Mouse (Mus musculus): ENCODE results near the gene Cped1. TPM values are rescaled to one million over a fixed set of nuclear protein-coding genes. Genes with fewer than 3 reads are reported as not detected.

The Cped1 gene
- polyA plus RNA-seq, 1 experiment from 2014 or later, result 0.60 TPM

GRCm38 (mm10) chr6:22288737-22289460, 303.2 kb downstream of the Cped1 start:
- under 1% methylated on average over 38 of the region's 38 CpGs for WGBS
- Histone ChIP-seq H3K27me3 (ENCODE audit: control insufficient read depth, insufficient read depth, low read length) (peaks cover 41% of the 10 kb centered on the region), H3K9me3 (ENCODE audit: control insufficient read depth, low read length) (no peaks in the 10 kb centered on the region), H3K4me2 (ENCODE audit: low read depth, low read length) (peak overlapping the region; percentile 58), H3K4me1 (ENCODE audit: control insufficient read depth, insufficient read depth, low read length) (peaks cover 10% of the 10 kb centered on the region; the same call in 1 of the 2 replicates), H3K9ac (replicated peaks; ENCODE audit: low read depth, low read length) (no peak overlapping the region), H3K36me3 (ENCODE audit: control insufficient read depth, insufficient read depth, low read length) (no peaks in the 10 kb centered on the region), H3K27ac (ENCODE audit: low read depth, low read length) (no peak overlapping the region), H3K4me3 (ENCODE audit: low read depth, low read length) (peak overlapping the region; percentile 33)
- ATAC-seq (ENCODE audit: low read depth), result peak; percentile 86

DNA sequence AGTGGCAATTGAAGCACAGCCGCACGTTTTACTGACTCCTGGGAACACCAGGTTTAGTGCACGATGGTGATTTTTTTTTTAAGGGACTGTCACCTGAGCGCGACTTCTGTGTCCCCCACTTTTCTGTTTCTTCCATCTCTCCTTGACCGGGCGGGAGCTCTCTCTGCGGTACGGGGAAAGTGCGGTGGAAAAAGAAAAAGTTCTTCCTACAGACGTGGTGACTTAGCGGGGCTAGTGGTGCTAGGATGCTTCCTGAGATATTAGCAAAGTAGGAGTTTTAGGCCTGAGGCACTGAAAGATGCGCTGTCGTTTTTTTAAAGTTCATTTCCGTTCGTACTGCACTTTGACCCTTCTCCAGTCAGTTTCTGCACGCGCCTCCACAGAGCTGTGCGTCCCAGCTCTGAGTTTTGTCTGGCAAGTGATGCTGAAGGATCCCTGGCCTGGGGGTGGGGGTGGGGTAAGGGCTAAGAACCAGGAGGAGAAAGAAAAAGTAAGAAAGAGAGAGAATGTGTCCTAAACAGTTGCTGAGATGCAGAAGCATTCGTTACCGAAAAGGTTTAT, 303.8 kb downstream of the Cped1 start:
- Histone ChIP-seq H3K36me3 (ENCODE audit: control insufficient read depth, insufficient read depth, low read length) (no peaks in the 10 kb centered on the region), H3K27me3 (ENCODE audit: control insufficient read depth, insufficient read depth, low read length) (peaks cover 44% of the 10 kb centered on the region), H3K9me3 (ENCODE audit: control insufficient read depth, low read length) (no peaks in the 10 kb centered on the region), H3K4me2 (ENCODE audit: low read depth, low read length) (peak overlapping the region; percentile 58), H3K27ac (ENCODE audit: low read depth, low read length) (no peak overlapping the region), H3K4me1 (ENCODE audit: control insufficient read depth, insufficient read depth, low read length) (peaks cover 10% of the 10 kb centered on the region; the same call in 1 of the 2 replicates), H3K4me3 (ENCODE audit: low read depth, low read length) (peak overlapping the region; percentile 33; the same call in 1 of the 2 replicates), H3K9ac (replicated peaks; ENCODE audit: low read depth, low read length) (no peak overlapping the region)
- no peak for ATAC-seq (ENCODE audit: low read depth)
- 2% methylated on average over 21 of the region's 21 CpGs for WGBS

GRCm38 (mm10) chr6:22290790-22291189, 305.1 kb downstream of the Cped1 start:
- WGBS, result 71% methylated on average over 8 of the region's 8 CpGs
- H3K4me3 ChIP-seq (ENCODE audit: low read depth, low read length), result no peak overlapping the region
- H3K9me3 ChIP-seq (ENCODE audit: control insufficient read depth, low read length), result no peaks in the 10 kb centered on the region
- H3K27me3 ChIP-seq (ENCODE audit: control insufficient read depth, insufficient read depth, low read length), result peaks cover 44% of the 10 kb centered on the region
- H3K36me3 ChIP-seq (ENCODE audit: control insufficient read depth, insufficient read depth, low read length), result no peaks in the 10 kb centered on the region
- no peak overlapping the region for H3K9ac ChIP-seq (replicated peaks; ENCODE audit: low read depth, low read length)
- no peak for ATAC-seq (ENCODE audit: low read depth)
- peaks cover 10% of the 10 kb centered on the region; the same call in 1 of the 2 replicates for H3K4me1 ChIP-seq (ENCODE audit: control insufficient read depth, insufficient read depth, low read length)
- no peak overlapping the region for H3K27ac ChIP-seq (ENCODE audit: low read depth, low read length)
- no peak overlapping the region for H3K4me2 ChIP-seq (ENCODE audit: low read depth, low read length)

DNA sequence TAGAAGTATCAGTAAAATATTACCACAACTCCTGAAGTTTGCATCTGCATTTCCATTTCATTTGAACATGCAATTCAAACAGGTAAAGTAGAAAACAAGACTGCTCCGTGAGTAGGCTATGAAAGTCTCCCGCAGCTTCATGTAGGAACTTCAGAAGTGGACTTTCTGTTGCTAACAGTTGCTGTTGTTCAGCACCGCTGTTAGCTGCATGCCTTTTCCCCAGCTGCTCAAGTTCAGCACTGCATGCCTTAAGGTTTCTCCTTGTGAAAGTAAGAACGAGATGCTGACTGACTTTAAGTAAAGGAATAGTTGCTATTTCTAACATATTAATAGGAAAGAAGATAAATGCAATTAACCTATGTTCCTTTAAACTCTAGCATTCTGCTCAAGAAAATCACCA, 306.3 kb downstream of the Cped1 start:
- Histone ChIP-seq H3K9me3 (ENCODE audit: control insufficient read depth, low read length) (no peaks in the 10 kb centered on the region), H3K4me1 (ENCODE audit: control insufficient read depth, insufficient read depth, low read length) (peaks cover 10% of the 10 kb centered on the region; the same call in 1 of the 2 replicates), H3K4me3 (ENCODE audit: low read depth, low read length) (no peak overlapping the region), H3K27ac (ENCODE audit: low read depth, low read length) (no peak overlapping the region), H3K4me2 (ENCODE audit: low read depth, low read length) (no peak overlapping the region), H3K9ac (replicated peaks; ENCODE audit: low read depth, low read length) (no peak overlapping the region), H3K36me3 (ENCODE audit: control insufficient read depth, insufficient read depth, low read length) (no peaks in the 10 kb centered on the region), H3K27me3 (ENCODE audit: control insufficient read depth, insufficient read depth, low read length) (peaks cover 40% of the 10 kb centered on the region)
- ATAC-seq (ENCODE audit: low read depth), result no peak
- WGBS, result 42% methylated on average over 4 of the region's 4 CpGs

- peaks cover 4% of the 10 kb centered on the region; the same call in 1 of the 2 replicates for H3K4me1 ChIP-seq (ENCODE audit: control insufficient read depth, insufficient read depth, low read length)
- 15% methylated on average over 3 of the region's 3 CpGs for WGBS
- H3K9ac ChIP-seq (replicated peaks; ENCODE audit: low read depth, low read length), result no peak overlapping the region
- no peak for ATAC-seq (ENCODE audit: low read depth)
- no peaks in the 10 kb centered on the region for H3K9me3 ChIP-seq (ENCODE audit: control insufficient read depth, low read length)
- H3K4me2 ChIP-seq (ENCODE audit: low read depth, low read length), result no peak overlapping the region
- no peak overlapping the region for H3K27ac ChIP-seq (ENCODE audit: low read depth, low read length)
- no peaks in the 10 kb centered on the region for H3K36me3 ChIP-seq (ENCODE audit: control insufficient read depth, insufficient read depth, low read length)
- peaks cover 25% of the 10 kb centered on the region for H3K27me3 ChIP-seq (ENCODE audit: control insufficient read depth, insufficient read depth, low read length)
- H3K4me3 ChIP-seq (ENCODE audit: low read depth, low read length), result no peak overlapping the region
These were observed 308.2 kb downstream of the Cped1 start for GRCm38 (mm10) chr6:22293922-22294321.

DNA sequence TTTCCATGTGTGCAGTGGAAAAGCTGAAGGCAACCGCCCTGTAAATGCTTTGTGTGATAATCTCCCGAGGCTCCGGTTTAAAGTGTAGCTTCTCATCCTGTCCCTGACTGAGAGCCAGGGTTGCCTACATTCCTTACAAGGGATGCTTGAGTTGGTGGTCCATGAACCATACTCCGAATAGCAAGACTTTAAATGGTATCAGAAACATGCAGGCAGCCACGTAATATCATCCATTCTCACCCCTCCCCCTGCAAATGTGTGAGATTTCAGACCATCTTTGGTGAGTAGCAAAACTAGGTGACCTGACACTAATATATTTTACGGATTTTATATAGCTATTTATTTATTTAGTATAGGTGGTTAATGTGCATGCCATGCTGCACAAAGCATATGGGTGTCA, 311.3 kb downstream of the Cped1 start:
- Histone ChIP-seq H3K4me1 (ENCODE audit: control insufficient read depth, insufficient read depth, low read length) (no peaks in the 10 kb centered on the region), H3K4me2 (ENCODE audit: low read depth, low read length) (no peak overlapping the region), H3K9ac (replicated peaks; ENCODE audit: low read depth, low read length) (no peak overlapping the region), H3K9me3 (ENCODE audit: control insufficient read depth, low read length) (no peaks in the 10 kb centered on the region), H3K27ac (ENCODE audit: low read depth, low read length) (no peak overlapping the region), H3K36me3 (ENCODE audit: control insufficient read depth, insufficient read depth, low read length) (no peaks in the 10 kb centered on the region), H3K27me3 (ENCODE audit: control insufficient read depth, insufficient read depth, low read length) (peaks cover 10% of the 10 kb centered on the region), H3K4me3 (ENCODE audit: low read depth, low read length) (no peak overlapping the region)
- WGBS, result 85% methylated on average over 6 of the region's 6 CpGs
- ATAC-seq (ENCODE audit: low read depth), result no peak

GRCm38 (mm10) chr6:22298059-22298458, 312.3 kb downstream of the Cped1 start:
- no peak overlapping the region for H3K9ac ChIP-seq (replicated peaks; ENCODE audit: low read depth, low read length)
- no peaks in the 10 kb centered on the region for H3K9me3 ChIP-seq (ENCODE audit: control insufficient read depth, low read length)
- no peak overlapping the region for H3K4me3 ChIP-seq (ENCODE audit: low read depth, low read length)
- H3K27ac ChIP-seq (ENCODE audit: low read depth, low read length), result no peak overlapping the region
- 63% methylated on average over 14 of the region's 14 CpGs for WGBS
- ATAC-seq (ENCODE audit: low read depth), result no peak
- no peaks in the 10 kb centered on the region for H3K36me3 ChIP-seq (ENCODE audit: control insufficient read depth, insufficient read depth, low read length)
- H3K4me1 ChIP-seq (ENCODE audit: control insufficient read depth, insufficient read depth, low read length), result no peaks in the 10 kb centered on the region
- no peak overlapping the region for H3K4me2 ChIP-seq (ENCODE audit: low read depth, low read length)
- H3K27me3 ChIP-seq (ENCODE audit: control insufficient read depth, insufficient read depth, low read length), result peaks cover 8% of the 10 kb centered on the region

Other genes with a start within 250 kb of the Cped1 start
- gene Tspan12, start 133.4 kb upstream of the Cped1 start, polyA plus RNA-seq (2014; fragmentation: Nextera tagmentation; extraction: Ambion mirVana), result 89.7 TPM in 2 replicates
- gene Ing3, start 36.3 kb upstream of the Cped1 start, polyA plus RNA-seq (2014; fragmentation: Nextera tagmentation; extraction: Ambion mirVana), result 44.9 and 46.7 TPM in 2 replicates

All from neural tube, embryonic 14.5 days (tissue).